Mouse (Mus musculus): ENCODE data around the gene Plekhb1. TPM values are rescaled to one million over a fixed set of nuclear protein-coding genes. Genes with fewer than 3 reads are reported as not detected.

Gene Plekhb1
- total RNA-seq, 2 experiments from 2014 or later = 161 to 194 TPM

Other genes with a start within 250 kb of the Plekhb1 start
- 1 to 10 TPM; 2.0 to 2.5 TPM for gene Ucp3, start 189.4 kb downstream of the Plekhb1 start, total RNA-seq (2021)
- gene Ucp2, start 169.1 kb downstream of the Plekhb1 start, total RNA-seq (2021) = 10 to 100 TPM; 67.2 to 72.0 TPM
- under 1 TPM; 0.35 to 0.81 TPM for gene Dnajb13, start 147.5 kb downstream of the Plekhb1 start, total RNA-seq (2021)
- 10 to 100 TPM in 1 of 2 experiments, 1 to 10 TPM in 1; 9.2 to 10.0 TPM for gene Coa4, start 125.3 kb downstream of the Plekhb1 start, total RNA-seq (2021)
- 100 to 1,000 TPM; 373 to 387 TPM for gene Rab6a, start 55.0 kb downstream of the Plekhb1 start, total RNA-seq (2021)
- 10 to 100 TPM; 63.9 to 67.7 TPM for gene Mrpl48, start 54.1 kb downstream of the Plekhb1 start, total RNA-seq (2021)
- gene Fam168a, start 44.2 kb upstream of the Plekhb1 start, total RNA-seq (2021) = 100 to 1,000 TPM; 224 to 251 TPM
- 10 to 100 TPM; 10.1 to 10.4 TPM for gene Relt, start 201.0 kb upstream of the Plekhb1 start, total RNA-seq (2021)

Measured in layer of hippocampus, postnatal 25 days (tissue).